Mouse (Mus musculus) lung, postnatal 10 days (tissue): Measurements from ENCODE around the gene Mgat4e.
"Not testable (repeated sequence)": the region's sequence is repeated elsewhere in the genome, so short reads cannot be mapped to it uniquely, and the experiment has no call there.

Source experiments
- DNase-seq: peaks from one replicate; pipeline ENCODE4 v3.0.0; 2021

Gene Mgat4e

GRCm38 (mm10) chr1:134555871-134556670, 6.6 kb upstream of the Mgat4e start:
- peak; percentile 78 for DNase-seq

GRCm38 (mm10) chr1:134555240-134555870, 5.9 kb upstream of the Mgat4e start:
- peak; percentile 44 for DNase-seq

DNA sequence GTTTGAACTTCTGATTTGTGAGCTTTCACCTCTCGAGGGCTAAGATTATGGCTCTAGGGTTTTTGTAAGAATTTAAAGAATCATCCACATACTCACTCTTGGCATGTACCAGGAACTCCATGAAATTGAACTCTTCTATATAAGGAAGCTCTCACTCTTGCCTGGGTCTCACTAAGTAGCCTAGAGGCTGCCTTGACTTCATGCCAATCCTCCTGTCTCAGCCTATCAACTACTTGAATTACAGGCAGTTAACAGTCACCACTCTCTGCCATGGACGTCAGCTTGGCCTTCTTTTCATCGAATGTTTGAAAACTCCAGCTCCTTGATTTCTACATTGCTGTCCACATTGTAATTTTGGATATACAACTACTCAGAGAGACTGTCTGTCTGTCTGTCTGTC, 2.9 kb upstream of the Mgat4e start:
- no peak for DNase-seq

DNA sequence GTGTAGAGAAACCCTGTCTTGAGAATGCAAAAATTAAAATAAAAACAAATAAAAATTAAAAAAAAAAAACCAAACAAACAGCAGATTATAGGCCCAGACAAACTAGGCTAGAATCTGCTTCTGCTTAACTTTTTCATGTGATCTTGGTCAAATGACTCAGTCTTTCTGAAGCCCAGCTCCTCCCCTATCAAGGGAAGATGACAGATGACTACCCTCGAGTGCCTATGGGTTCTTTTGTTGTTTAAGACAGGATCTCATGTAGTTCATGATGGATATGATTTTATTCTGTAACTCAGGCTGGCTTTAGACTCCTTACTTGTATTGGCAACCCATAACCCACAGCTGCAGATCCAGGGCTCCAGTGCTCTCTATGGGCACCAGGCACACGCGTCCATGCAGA, 2.4 kb upstream of the Mgat4e start:
- no peak for DNase-seq

GRCm38 (mm10) chr1:134548231-134548630, 1.3 kb downstream of the Mgat4e start:
- DNase-seq: no peak

GRCm38 (mm10) chr1:134540610-134541009, 8.9 kb downstream of the Mgat4e start:
- DNase-seq: no peak

- no peak for DNase-seq
Observed at GRCm38 (mm10) chr1:134535513-134535912, 14.0 kb downstream of the Mgat4e start.

DNA sequence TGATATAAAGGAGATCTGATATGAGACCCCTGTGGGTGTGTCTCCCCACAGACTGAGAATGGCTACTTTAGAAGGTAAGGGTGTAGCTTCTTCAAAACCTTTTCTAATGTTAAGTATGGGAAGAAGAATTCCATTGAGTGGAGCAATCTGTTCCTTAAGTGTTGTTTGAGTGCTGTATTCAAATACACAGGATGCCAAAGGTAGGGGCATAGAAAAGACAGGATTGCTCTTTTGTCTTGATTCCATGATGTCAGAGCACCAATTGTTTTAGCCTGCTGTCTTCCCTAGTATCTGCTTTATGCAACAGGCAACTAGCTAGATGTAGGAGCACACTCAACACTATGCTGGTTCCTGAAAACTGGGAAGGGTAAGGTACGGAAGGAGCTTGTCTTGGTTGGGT, 14.4 kb downstream of the Mgat4e start:
- no peak for DNase-seq

- DNase-seq: not testable (repeated sequence)
Observed at GRCm38 (mm10) chr1:134533710-134534109, 15.8 kb downstream of the Mgat4e start.

- DNase-seq: no peak
Observed at GRCm38 (mm10) chr1:134530618-134531017, 18.9 kb downstream of the Mgat4e start.

DNA sequence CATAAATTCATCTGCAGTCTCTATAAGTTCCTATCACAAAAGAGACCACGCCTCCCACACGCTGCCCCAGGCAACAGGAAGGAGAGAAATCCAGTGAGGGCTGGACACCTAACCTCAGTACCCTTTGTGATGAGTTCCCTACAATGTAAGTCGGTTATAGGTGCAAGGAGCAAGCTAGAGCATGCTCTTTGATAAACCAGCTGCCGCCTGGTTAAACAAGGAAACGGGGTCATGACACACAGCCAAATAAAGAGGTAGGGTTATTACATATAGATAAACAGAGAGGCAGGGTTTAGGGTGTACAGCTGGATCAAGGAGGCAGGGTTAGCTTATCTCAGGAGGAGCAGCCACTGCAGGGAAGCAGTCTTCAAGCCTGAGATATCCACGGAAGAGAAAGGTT, 22.7 kb downstream of the Mgat4e start:
- DNase-seq: no peak

DNA sequence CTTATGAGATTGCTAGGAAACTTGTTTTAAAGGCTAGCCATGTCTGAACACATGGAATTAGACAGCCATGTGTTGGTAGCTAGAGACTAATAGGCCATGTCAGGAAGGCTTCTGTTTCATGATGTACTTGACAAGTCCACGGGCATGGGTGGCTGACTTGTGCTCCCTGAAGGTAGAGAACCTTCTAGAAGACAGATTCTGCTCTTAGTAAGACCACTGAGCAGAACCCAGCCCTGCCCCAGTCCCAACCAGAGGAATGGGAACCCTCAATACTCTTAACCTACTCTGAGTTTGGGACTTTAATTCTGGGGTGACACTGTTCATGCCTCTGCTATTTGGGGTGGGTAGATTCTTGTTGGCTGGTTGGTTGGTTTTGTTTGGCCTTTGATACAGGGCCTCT, 24.5 kb downstream of the Mgat4e start:
- no peak for DNase-seq

DNA sequence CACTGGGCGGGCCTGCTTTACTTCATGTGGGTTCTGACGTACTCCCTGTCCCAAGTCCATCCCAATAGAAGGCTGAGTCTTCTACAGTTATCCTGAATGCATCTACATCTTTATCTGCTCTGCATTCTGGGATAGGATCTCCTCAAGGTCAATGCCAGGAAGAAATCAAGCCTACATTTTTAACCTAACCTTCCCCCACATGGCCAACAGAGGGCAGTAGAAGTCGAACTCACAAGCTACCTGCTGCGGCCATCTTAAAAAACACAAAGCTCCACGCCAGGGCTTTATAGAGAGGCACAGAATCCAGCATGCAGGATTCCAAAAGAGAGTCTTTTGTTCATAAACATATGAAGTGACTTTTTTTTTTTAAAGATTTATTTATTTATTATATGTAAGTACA, 25.1 kb downstream of the Mgat4e start:
- DNase-seq: peak; percentile 44

GRCm38 (mm10) chr1:134522325-134522724, 27.2 kb downstream of the Mgat4e start:
- DNase-seq: peak; percentile 16

DNA sequence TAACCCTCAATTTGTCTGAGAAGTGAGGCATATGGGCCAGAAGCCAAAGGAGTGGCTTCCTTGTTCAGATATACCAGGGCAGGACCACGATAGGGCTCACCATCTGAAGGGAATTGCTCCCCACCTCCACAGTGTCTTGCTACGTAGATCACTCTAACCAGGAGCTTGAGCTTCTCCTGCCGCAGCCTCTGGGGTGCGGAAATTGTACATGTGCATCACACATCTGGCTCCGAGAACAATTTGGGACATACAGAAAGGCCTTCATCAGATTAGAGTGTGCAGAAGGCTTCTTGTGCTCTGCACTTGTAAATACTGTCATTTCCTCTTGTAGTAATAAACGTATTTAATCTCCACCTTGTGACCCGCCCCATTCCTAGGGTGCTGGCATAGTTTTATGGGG, 28.3 kb downstream of the Mgat4e start:
- no peak for DNase-seq

DNA sequence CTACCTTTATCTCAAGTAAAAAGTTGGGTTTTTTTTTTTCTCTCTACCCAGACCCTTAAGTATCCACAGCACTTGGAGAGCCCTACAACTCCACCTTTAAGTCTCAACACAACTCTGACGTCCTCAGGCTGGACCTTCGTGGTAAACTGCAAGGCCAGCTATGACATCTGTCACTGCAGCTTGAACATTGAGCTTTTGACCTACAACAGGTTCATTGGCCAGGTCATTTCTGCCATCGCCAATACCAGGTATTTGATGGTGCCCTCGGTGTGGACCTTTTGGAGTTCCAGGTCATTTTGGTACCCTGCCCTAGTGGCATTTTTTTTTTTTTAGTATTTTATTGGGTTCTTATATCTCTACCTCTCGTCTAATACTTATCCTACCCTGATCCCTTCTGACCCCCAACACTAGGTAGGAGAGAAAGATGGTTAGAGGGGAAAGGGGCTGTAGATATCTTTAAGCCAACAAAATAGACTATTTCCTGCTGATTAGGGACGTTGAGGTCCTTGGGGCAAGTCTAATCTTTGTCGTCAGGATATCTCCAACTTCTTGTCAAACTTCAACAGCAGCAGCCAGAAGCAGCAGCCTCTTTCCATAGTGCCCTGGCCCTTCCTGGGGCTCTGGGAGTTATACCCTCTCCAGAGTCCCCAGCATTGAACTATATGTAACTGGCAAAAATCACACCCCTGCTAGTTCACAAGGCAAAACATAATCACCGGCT, 29.3 kb downstream of the Mgat4e start:
- DNase-seq: no peak

GRCm38 (mm10) chr1:134519201-134519600, 30.3 kb downstream of the Mgat4e start:
- not testable (repeated sequence) for DNase-seq

- DNase-seq: peak; percentile 96
Observed at GRCm38 (mm10) chr1:134518677-134519076, 30.8 kb downstream of the Mgat4e start.

DNA sequence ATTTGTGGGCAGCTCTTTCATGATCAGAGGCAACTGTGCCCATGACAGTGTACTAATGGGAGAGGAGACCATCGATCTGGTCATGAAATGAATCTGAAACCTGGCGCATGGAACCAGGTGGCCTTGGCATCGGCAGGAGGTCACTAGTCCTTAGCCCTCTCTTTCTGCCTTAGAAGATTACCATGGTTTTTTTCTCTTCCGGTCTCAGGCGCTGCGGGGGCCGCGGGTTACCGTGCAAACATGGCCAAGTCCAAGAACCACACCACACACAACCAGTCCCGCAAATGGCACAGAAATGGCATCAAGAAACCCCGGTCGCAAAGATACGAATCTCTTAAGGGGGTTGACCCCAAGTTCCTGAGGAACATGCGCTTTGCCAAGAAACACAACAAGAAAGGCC, 31.6 kb downstream of the Mgat4e start:
- not testable (repeated sequence) for DNase-seq

GRCm38 (mm10) chr1:134516491-134517198, 32.8 kb downstream of the Mgat4e start:
- DNase-seq: peak; percentile 43

- DNase-seq: no peak
Observed at GRCm38 (mm10) chr1:134515891-134516290, 33.6 kb downstream of the Mgat4e start.

- DNase-seq: peak; percentile 40
Observed at GRCm38 (mm10) chr1:134513876-134514590, 35.4 kb downstream of the Mgat4e start.
